Mouse (Mus musculus) megakaryocyte, adult 5-6 weeks (primary cell): ENCODE results near the gene Tlcd1. TPM values are rescaled to one million over a fixed set of nuclear protein-coding genes. Genes with fewer than 3 reads are reported as not detected.
"Not testable (repeated sequence)": the region's sequence is repeated elsewhere in the genome, so short reads cannot be mapped to it uniquely, and the experiment has no call there.

Experiments used
- ATAC-seq: 2 replicates; pipeline ENCODE4 v1.8.0; 2016; ENCODE audit warnings: mild to moderate bottlenecking, inconsistent platforms; ENCODE audit not compliant: poor library complexity, severe bottlenecking
- total RNA-seq, 2 experiments: library from RNA; stranded (forward) in 1 of 2; stranded (reverse) in 1 of 2; fragments of 153-499, 151-499 nt in 1 of 2; fragments of 221-1000, 200-1000 nt in 1 of 2; gene quantifications; 2 replicates each; pipeline versions ENCODE4 v1.2.3 to v1.2.4; 2015 to 2017

The Tlcd1 gene
- total RNA-seq, 2 experiments from 2014 or later: 0.76 to 1.0 TPM

DNA sequence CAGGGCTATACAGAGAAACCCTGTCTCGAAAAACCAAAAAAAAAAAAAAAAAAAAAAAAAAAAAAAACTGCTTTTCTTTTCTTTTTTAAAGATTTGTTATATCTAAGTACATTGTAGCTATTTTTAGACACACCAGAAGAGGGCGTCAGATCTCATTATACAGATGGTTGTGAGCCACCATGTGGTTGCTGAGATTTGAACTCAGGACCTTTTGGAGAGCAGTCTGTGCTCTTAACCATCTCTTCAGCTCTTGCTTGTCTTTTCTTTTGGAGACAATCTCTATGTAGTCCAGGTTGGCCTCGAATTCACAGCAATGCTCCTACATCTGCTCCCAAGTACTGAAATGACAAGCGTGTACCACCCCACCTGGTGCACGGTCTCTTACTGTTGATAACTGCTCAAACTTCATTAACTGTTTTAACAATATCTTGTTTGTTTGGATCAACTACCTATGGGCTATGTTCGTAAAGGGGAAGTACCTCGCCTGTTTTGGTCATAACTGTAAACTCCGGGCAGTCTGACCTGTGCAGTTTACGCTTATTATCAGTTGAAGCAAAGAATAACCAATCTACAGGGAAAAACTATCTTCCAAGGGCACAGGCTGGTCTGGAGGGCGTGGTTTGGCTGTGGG, 625 bp upstream of the Tlcd1 start:
- no peak for ATAC-seq

DNA sequence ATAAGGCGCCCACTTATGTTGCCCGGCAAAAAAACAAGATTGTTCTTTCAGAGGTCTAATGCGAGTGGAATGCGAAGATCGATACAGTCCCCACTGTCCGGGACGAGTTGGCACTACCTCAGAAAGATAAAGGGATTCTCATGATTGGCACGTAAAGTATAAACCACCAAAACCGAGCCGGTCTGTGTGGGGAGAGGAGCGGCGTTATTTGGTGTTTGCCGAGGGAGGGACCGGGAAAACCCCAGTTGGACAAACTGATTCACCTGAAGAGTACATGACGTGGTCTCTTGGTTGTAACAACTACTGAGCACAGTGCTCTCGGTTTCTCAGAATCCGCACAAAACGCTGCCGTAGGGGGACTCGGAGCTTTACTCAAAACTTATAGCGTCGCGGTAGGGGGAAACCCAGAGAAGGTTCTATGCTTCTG, 407 bp downstream of the Tlcd1 start:
- ATAC-seq: no peak

GRCm38 (mm10) chr11:78177437-78177836, 926 bp downstream of the Tlcd1 start:
- peak; percentile 48 for ATAC-seq

DNA sequence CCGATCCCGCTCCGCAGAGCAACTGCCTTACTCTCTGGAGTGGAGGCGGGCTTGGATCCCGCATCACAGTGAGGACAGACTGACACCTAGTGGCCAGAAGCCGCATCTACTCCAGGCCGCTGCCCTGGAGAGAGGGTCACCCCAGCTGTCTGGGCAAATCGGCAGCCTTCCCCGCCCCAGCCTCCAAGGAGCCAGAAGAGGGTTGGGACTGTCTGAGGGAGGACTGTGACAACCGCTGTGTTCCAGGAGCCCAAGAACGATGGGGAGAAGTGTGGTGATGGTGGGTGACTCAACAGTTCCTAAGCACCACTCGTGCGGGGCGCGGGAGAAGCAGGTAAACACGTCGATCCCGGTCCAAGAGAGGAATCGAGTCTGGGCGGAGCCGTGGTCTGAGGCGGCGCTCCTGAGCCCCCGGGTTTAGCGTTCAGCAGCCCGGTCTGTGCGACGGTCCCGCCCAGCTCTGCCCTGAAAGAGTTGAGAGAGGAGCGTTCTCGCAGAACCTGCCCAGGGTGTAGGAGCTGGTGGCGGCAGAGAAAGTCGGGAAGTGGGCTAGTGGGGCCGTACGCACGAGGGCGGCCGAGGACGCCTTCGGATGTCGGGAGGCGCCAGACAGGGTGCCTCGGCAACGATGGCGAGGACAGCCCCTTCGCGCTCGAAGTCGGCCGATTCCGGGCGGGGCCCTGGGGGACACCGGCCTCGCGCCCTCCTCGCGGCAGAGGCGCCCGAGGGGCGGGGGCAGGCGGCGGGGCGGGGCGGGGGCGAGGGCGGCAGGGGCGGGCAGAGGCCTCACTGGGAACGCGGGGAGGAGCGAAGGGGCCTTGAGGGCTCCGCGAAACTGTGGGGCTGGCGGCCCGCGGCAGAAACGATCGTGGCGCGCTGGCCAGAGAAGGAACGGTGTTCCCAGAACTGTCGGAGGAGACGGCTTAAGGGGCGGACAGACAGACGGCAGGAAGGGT, 1.7 kb downstream of the Tlcd1 start:
- peak; percentile 76 for ATAC-seq

- ATAC-seq: no peak
Measured at GRCm38 (mm10) chr11:78178859-78179437, 2.4 kb downstream of the Tlcd1 start.

GRCm38 (mm10) chr11:78179438-78179999, 3.0 kb downstream of the Tlcd1 start:
- ATAC-seq: no peak

DNA sequence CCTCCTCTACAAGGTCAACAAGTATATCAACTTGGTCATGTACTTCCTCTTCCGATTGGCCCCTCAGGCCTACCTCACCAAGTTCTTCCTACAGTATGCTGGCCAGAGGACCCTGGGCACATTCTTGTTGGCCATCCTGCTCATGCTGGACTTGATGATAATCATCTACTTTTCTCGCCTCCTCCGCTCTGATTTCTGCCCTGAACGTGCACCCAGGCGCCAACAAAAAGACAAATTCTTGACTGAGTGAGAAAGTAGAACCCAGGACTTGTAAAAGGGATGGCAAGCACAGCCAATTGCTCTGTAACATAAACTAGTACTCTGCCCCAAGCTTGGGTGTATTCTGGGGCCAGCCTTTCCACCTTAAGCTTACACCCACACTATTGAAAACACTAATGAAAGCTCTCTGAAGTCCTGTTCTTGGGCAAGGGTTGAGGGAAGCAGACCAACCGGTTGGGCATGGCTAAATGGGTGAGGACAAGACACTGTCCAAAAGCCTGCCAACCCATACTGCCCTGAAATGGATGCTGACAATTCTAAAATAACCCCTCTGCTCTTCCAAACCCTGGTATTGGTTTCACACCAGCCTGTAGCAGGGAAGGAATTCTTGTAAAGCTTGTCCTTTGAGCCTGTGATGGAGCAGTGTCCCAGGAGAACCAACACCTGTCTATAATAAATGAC, 3.7 kb downstream of the Tlcd1 start:
- ATAC-seq: no peak

GRCm38 (mm10) chr11:78181830-78182357, 5.4 kb downstream of the Tlcd1 start:
- no peak for ATAC-seq

DNA sequence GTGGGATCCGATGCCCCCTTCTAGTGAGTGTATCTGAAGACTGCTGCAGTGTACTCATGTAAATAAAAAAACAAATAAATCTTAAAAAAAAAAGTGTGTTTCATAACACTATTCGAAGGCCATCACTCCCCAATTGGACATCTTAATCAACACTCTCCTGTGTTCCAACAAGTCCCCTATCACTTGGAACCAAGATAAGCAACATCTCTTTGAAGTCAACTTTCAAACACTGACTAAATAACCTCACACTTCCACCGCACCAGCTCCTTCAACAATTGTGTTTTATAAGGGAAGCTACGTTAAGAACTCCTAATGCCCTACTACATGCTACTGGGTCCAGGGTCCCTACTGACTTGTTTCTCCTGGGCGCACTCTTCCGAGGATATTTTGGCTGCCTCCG, 5.9 kb downstream of the Tlcd1 start:
- no peak for ATAC-seq

DNA sequence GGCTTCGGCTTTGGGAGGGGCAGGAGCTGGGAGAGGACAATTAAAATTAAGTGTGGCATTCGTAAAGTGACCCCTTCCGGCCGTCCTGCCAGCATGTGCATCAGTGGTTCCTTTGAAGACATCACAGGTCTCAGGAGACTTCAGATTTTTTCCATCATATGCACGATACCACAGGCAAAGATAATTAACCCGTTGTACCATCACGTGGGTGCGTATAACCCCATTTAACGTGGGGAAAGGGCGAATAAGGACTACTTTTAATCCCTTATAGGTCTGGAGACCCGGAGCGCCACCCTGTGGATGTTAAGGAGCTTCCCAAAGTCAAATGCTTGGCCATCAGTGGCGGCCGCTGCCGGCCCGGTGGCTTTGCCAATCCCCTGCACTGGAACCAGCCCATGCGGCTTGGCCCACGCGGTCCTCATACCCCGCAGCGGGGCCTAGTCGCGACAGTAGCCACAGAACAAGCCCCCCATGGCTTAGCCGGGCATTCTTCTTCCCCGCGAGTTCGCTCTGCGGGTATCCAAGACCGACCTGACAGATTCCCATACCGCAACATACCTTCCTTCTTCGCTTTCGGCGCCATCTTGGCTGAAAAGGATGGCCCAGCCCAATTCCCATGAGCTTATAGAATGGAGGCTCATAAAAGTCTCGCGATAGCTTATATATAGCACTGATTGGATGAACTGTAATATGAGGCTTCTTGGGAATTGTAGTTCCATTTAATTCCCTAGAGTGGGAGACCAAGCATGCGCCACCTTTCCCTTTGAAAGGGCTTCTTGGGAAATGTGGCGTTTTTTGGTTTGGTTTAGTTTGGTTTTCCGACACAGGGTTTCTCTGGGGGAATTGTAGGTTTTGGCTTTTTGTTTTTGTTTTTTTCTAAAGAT, 6.7 kb downstream of the Tlcd1 start, which contains the start of gene Rpl23a:
Gene Rpl23a (minus strand): TSS at position 624 of the 884 bp plus-strand sequence.
- ATAC-seq: peak; percentile 92

GRCm38 (mm10) chr11:78183884-78184514, 7.5 kb downstream of the Tlcd1 start:
- no peak for ATAC-seq

DNA sequence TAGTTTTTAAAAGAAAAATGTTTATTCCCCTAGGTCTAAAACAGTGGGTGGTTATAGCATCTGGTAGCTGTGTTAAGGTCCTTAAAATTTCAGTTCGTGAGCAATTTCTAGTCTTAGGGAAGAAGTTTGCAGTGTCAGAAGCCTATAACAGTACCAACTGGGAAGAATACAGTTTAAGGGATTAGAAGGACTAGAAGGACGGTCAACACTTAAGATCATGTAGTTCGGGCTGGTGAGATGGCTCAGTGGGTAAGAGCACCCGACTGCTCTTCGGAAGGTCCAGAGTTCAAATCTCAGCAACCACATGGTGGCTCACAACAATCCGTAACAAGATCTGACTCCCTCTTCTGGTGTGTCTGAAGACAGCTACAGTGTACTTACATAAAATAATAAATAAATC, 8.2 kb downstream of the Tlcd1 start:
- not testable (repeated sequence) for ATAC-seq

GRCm38 (mm10) chr11:78188331-78189233, 12.1 kb downstream of the Tlcd1 start, which contains the start of gene Rab34:
Gene Rab34 (plus strand): TSS chr11:78188430.
- ATAC-seq: peak; percentile 31; the same call in 1 of the 2 replicates

GRCm38 (mm10) chr11:78189234-78190040, 12.9 kb downstream of the Tlcd1 start:
- ATAC-seq: peak; percentile 40; the same call in 1 of the 2 replicates

DNA sequence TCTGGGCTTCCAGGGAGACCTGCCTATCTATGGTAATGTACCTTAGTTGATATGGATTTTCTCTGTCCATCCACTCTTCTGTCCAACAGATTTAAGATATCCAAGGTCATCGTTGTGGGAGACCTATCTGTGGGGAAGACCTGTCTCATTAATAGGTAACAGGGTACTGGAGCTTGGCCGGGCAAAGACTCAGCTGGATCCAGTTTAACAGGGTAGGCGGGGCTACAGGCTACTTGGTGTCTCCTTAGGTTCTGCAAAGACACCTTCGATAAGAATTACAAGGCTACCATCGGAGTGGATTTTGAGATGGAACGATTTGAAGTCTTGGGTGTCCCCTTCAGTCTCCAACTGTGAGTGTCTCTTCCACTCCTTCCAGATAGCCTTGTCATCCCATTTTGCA, 13.5 kb downstream of the Tlcd1 start:
- no peak for ATAC-seq

- no peak for ATAC-seq
Measured at GRCm38 (mm10) chr11:78193113-78193512, 16.6 kb downstream of the Tlcd1 start, which contains the start of gene Proca1. Gene Proca1 (plus strand): TSS chr11:78193392.
